Mouse (Mus musculus) limb, embryonic 12.5 days (tissue): ENCODE results near the gene Rabepk. TPM values are rescaled to one million over a fixed set of nuclear protein-coding genes. Genes with fewer than 3 reads are reported as not detected.
"Not testable (repeated sequence)": the region's sequence is repeated elsewhere in the genome, so short reads cannot be mapped to it uniquely, and the experiment has no call there.

ENCODE experiments used
- ATAC-seq: fragments of 200-750 bp; cut with Nextera tagmentation; 2 replicates; pipeline ENCODE4 v1.8.0; 2017; ENCODE audit warnings: low read depth, moderate TSS enrichment; ENCODE audit not compliant: insufficient number of reproducible peaks, insufficient read depth, low FRiP score, low TSS enrichment
- H3K27ac ChIP-seq: fragments of 300-500 bp; sonication (generic); 2 replicates; pipeline ENCODE4 v1.5.1; 2016; ENCODE audit warnings: mild to moderate bottlenecking, moderate library complexity
- H3K27me3 ChIP-seq: fragments of 300-500 bp; sonication (generic); 2 replicates; pipeline ENCODE4 v1.6.1; 2016; ENCODE audit warnings: mild to moderate bottlenecking, moderate library complexity
- H3K36me3 ChIP-seq: fragments of 300-500 bp; sonication (generic); 2 replicates; pipeline ENCODE4 v1.6.1; 2016; ENCODE audit warnings: mild to moderate bottlenecking, moderate library complexity
- H3K4me1 ChIP-seq: fragments of 300-500 bp; sonication (generic); replicated peaks from 2 replicates; pipeline ENCODE4 v1.6.1; 2016
- H3K4me2 ChIP-seq: fragments of 300-500 bp; sonication (generic); 2 replicates; pipeline ENCODE4 v1.6.1; 2016; ENCODE audit warnings: mild to moderate bottlenecking, moderate library complexity
- H3K4me3 ChIP-seq: fragments of 300-500 bp; sonication (generic); replicated peaks from 2 replicates; pipeline ENCODE4 v1.5.1; 2016; ENCODE audit warnings: mild to moderate bottlenecking
- H3K9ac ChIP-seq: fragments of 300-500 bp; sonication (generic); replicated peaks from 2 replicates; pipeline ENCODE4 v1.6.1; 2016; ENCODE audit warnings: mild to moderate bottlenecking, moderate library complexity
- H3K9me3 ChIP-seq: fragments of 300-500 bp; sonication (generic); 2 replicates; pipeline ENCODE4 v1.6.1; 2016; ENCODE audit warnings: mild to moderate bottlenecking, moderate library complexity
- WGBS: fragments of 180-500 bp; shearing (Covaris S2); methylation state at CpG from one replicate; pipeline ENCODE4 v1.1.7; 2016; 5-methylcytosine and 5-hydroxymethylcytosine counted together
- polyA plus RNA-seq: library from polyadenylated mRNA; unstranded; fragments of >200 nt; fragmentation: Nextera tagmentation; extraction: Ambion mirVana; gene quantifications from 2 replicates; pipeline ENCODE4 v1.2.1, GENCODE M21; 2016

The Rabepk gene
- polyA plus RNA-seq, 1 experiment from 2014 or later = 33.4 TPM

DNA sequence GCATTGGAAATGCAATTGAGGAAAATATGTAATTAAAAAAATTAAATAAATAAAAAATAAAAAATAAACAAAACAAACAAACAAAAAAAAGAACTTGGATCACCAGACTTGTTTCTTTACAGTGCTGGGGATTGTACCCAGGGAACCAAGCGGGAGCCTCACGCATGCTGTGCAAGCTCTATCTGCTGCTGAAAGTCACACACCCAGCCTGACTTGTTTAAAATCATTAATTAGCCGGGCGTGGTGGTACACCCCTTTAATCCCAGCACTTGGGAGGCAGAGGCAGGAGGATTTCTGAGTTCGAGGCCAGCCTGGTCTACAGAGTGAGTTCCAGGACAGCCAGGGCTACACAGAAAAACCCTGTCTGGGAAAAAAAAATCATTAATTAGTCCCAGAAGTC, 38.4 kb downstream of the Rabepk start:
- not testable (repeated sequence) for H3K4me3 ChIP-seq, H3K4me2 ChIP-seq, H3K36me3 ChIP-seq, H3K9me3 ChIP-seq, H3K4me1 ChIP-seq, ATAC-seq, H3K27me3 ChIP-seq, H3K27ac ChIP-seq, H3K9ac ChIP-seq
- WGBS = 90% methylated on average over 5 of the region's 5 CpGs

DNA sequence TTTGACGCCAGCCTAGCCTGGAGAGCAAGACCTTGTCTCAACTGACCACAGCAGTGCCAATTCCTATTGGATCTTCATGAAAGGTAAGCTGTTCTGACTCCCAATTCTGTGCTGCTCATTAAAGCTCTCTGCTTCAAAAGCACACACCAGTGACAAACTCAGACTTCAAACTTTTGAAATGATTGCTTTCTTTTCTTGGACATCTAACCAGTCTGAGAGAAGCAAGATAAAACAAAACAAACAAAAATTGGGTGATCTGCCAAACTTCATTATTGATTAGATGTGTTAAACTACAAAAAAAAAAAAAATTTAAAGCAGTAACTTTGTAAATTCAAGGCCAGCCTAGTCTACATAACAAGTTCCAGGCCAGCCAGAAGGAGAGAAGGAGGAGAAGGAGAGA, 42.4 kb downstream of the Rabepk start:
- H3K4me3 ChIP-seq = no peak overlapping the region
- no peak for ATAC-seq
- no peak overlapping the region for H3K4me2 ChIP-seq
- peaks cover 5% of the 10 kb centered on the region; the same call in 1 of the 2 replicates for H3K4me1 ChIP-seq
- no peak overlapping the region for H3K27ac ChIP-seq
- 76% methylated on average over 1 of the region's 1 CpGs for WGBS
- no peaks in the 10 kb centered on the region for H3K36me3 ChIP-seq
- H3K9me3 ChIP-seq = no peaks in the 10 kb centered on the region
- no peaks in the 10 kb centered on the region for H3K27me3 ChIP-seq
- no peak overlapping the region for H3K9ac ChIP-seq

- peaks cover 5% of the 10 kb centered on the region for H3K4me1 ChIP-seq
- no peak for ATAC-seq
- H3K27ac ChIP-seq = peak within 1 kb of the TSS; percentile 93
- no peaks in the 10 kb centered on the region for H3K9me3 ChIP-seq
- H3K4me3 ChIP-seq = peak within 1 kb of the TSS; percentile 98
- no peaks in the 10 kb centered on the region for H3K27me3 ChIP-seq
- H3K4me2 ChIP-seq = peak within 1 kb of the TSS; percentile 68
- 2% methylated on average over 13 of the region's 14 CpGs for WGBS
- no peaks in the 10 kb centered on the region for H3K36me3 ChIP-seq
- peak within 1 kb of the TSS; percentile 96 for H3K9ac ChIP-seq
These were observed 45.0 kb downstream of the Rabepk start, which contains the start of gene Gapvd1 for GRCm38 (mm10) chr2:34754551-34755358. Gene Gapvd1 (minus strand): TSS chr2:34755232.

DNA sequence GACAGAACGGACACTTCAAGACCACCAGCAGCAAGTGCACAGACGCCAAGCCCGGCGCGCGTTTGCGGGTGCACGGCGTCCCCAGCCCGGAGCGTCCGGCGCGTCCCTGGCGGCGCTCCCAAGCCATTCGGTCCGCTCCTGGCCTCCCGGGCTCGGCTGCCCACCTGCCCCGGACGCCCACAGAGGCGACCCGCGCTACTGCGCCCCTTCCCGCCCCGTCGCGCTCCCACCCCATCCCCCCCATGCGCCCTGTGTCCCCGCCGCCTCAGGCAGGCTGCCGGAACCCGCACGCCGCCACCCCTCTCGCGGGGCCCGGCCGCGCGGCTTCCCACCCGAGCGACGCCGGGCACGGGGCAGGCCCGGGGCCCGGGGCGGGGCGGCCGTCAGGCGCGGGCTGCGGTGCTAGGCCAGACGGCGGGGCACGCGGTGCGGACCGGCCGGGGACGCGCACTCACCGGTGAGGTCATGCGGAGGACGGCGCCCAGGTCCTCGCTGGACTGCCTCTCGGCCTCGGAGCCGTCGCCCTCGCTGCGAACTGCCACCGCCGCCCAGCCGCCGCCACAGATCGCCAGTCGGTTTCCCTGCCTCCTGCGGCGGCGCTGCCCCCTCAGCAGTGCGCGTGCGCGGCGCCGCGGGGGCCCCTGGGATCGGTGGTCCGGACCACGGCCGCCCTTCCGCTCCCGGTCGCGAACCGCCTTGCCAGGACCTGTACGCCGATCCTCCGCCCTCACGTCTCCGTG, 45.7 kb downstream of the Rabepk start:
- Histone ChIP-seq H3K4me1 (peaks cover 5% of the 10 kb centered on the region), H3K4me3 (peak overlapping the region; percentile 98), H3K4me2 (peak overlapping the region; percentile 68), H3K27me3 (no peaks in the 10 kb centered on the region), H3K9me3 (no peaks in the 10 kb centered on the region), H3K27ac (peak overlapping the region; percentile 93), H3K36me3 (no peaks in the 10 kb centered on the region), H3K9ac (peak overlapping the region; percentile 96)
- peak; percentile 93 for ATAC-seq
- WGBS = under 1% methylated on average over 102 of the region's 106 CpGs

- H3K9ac ChIP-seq = no peak overlapping the region
- no peak overlapping the region for H3K4me2 ChIP-seq
- H3K4me3 ChIP-seq = no peak overlapping the region
- ATAC-seq = no peak
- no peaks in the 10 kb centered on the region for H3K27me3 ChIP-seq
- H3K27ac ChIP-seq = no peak overlapping the region
- no peaks in the 10 kb centered on the region for H3K9me3 ChIP-seq
- H3K36me3 ChIP-seq = no peaks in the 10 kb centered on the region
- WGBS = 79% methylated on average over 2 of the region's 2 CpGs
- peaks cover 5% of the 10 kb centered on the region for H3K4me1 ChIP-seq
These were observed 49.5 kb downstream of the Rabepk start for GRCm38 (mm10) chr2:34750245-34750644.

GRCm38 (mm10) chr2:34748479-34748878, 51.2 kb downstream of the Rabepk start:
- H3K27ac ChIP-seq = no peak overlapping the region
- no peaks in the 10 kb centered on the region for H3K27me3 ChIP-seq
- no peak overlapping the region for H3K4me2 ChIP-seq
- H3K9ac ChIP-seq = no peak overlapping the region
- H3K4me3 ChIP-seq = no peak overlapping the region
- no peaks in the 10 kb centered on the region for H3K9me3 ChIP-seq
- no peaks in the 10 kb centered on the region for H3K36me3 ChIP-seq
- WGBS = 87% methylated on average over 4 of the region's 4 CpGs
- ATAC-seq = no peak
- peaks cover 5% of the 10 kb centered on the region for H3K4me1 ChIP-seq

GRCm38 (mm10) chr2:34745673-34746072, 54.0 kb downstream of the Rabepk start:
- no peak overlapping the region for H3K4me2 ChIP-seq
- no peaks in the 10 kb centered on the region for H3K4me1 ChIP-seq
- H3K27me3 ChIP-seq = no peaks in the 10 kb centered on the region
- no peak overlapping the region for H3K27ac ChIP-seq
- no peak overlapping the region for H3K9ac ChIP-seq
- H3K4me3 ChIP-seq = no peak overlapping the region
- no peak for ATAC-seq
- WGBS = 97% methylated on average over 2 of the region's 2 CpGs
- no peaks in the 10 kb centered on the region for H3K9me3 ChIP-seq
- H3K36me3 ChIP-seq = peaks cover 9% of the 10 kb centered on the region; the same call in 1 of the 2 replicates

DNA sequence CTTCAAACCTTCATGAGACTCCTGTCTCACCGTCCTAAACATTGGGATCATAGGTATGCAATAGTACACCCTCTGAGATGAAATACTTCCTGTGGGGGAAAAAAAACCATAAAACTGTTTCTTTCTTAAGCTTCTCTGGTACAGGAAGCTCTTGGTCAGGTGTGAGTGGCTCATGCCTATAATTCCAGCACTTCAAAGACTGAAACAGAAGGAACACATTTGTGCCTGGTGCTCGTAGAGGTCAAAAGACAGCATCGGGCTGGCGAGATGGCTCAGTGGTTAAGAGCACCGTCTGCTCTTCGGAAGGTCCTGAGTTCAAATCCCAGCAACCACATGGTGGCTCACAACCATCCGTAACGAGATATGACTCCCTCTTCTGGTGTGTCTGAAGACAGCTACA, 55.2 kb downstream of the Rabepk start:
- peaks cover 9% of the 10 kb centered on the region; the same call in 1 of the 2 replicates for H3K36me3 ChIP-seq
- no peak overlapping the region for H3K9ac ChIP-seq
- no peaks in the 10 kb centered on the region for H3K9me3 ChIP-seq
- no peak overlapping the region for H3K4me3 ChIP-seq
- no peaks in the 10 kb centered on the region for H3K4me1 ChIP-seq
- no peak overlapping the region for H3K4me2 ChIP-seq
- WGBS = 72% methylated on average over 8 of the region's 8 CpGs
- ATAC-seq = no peak
- no peak overlapping the region for H3K27ac ChIP-seq
- H3K27me3 ChIP-seq = no peaks in the 10 kb centered on the region

DNA sequence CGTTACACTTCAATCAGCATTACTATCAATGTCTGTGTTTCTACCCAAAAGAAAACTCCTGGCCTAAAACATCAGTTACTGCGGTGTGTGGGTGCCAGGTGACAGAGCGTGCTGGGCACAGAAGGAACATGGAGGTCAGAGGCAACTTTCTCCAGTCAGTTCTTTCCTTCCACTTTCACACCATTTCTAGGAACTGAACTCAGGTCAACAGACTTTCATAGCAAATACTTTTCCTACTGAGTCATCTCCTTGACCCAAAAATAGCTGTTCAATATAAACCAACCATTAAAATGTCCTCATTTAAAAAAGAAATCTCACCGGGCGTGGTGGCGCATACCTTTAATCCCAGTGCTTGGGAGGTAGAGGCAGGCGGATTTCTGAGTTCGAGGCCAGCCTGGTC, 57.0 kb downstream of the Rabepk start:
- H3K4me2 ChIP-seq = no peak overlapping the region
- H3K9me3 ChIP-seq = no peaks in the 10 kb centered on the region
- H3K9ac ChIP-seq = no peak overlapping the region
- ATAC-seq = no peak
- H3K4me3 ChIP-seq = no peak overlapping the region
- no peak overlapping the region for H3K27ac ChIP-seq
- WGBS = 93% methylated on average over 8 of the region's 8 CpGs
- no peaks in the 10 kb centered on the region for H3K4me1 ChIP-seq
- no peaks in the 10 kb centered on the region for H3K27me3 ChIP-seq
- peaks cover 9% of the 10 kb centered on the region; the same call in 1 of the 2 replicates for H3K36me3 ChIP-seq

DNA sequence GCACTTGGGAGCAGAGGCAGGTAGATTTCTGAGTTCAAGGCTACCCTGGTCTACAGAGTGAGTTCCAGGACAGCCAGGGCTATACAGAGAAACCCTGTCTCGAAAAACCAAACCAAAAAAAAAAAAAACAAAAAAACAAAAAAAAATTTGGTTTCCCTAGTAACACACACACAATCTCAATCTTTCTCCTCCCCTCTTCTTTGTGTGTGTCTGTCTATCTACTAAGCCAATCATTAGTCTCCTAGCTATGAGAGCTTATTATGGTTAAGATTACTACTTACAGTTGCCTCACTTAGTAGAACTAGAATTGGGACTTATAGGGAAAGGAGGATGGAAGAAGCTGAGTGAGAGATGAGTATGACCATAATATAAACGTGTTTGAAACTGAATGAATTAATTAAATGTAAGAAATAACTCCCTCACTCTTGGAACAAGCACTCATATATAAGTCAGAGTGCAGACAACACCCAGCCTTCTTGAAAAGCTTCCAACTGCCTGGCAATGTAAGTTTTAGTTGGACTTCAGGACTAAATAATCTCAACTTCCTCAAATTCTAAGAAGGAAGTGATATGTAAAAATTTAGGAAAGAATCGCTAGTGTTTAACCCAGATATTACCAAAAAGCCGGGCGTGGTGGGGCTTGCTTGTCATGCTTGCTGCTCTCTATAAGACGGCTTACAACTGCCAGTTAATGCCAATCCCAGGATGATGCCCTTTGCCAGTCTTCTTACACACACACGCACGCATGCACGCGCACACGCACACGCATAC, 58.1 kb downstream of the Rabepk start:
- Histone ChIP-seq H3K9ac (no peak overlapping the region), H3K36me3 (peaks cover 9% of the 10 kb centered on the region; the same call in 1 of the 2 replicates), H3K9me3 (no peaks in the 10 kb centered on the region), H3K27me3 (no peaks in the 10 kb centered on the region), H3K4me1 (no peaks in the 10 kb centered on the region), H3K27ac (no peak overlapping the region), H3K4me3 (no peak overlapping the region), H3K4me2 (no peak overlapping the region)
- WGBS = 94% methylated on average over 12 of the region's 12 CpGs
- no peak for ATAC-seq
